Mouse (Mus musculus) liver, adult 2 months (tissue): ENCODE results near the gene Olfr70.

ENCODE experiments used
- CTCF ChIP-seq: fragments of 200-500 bp; IDR thresholded peaks from 2 replicates; pipeline ENCODE4 v1.5.1; 2011; ENCODE audit warnings: low read depth, low read length, control low read depth
- POLR2A ChIP-seq: fragments of 200-500 bp; IDR thresholded peaks from 2 replicates; pipeline ENCODE4 v1.6.1; 2011; ENCODE audit warnings: low read length, control low read depth; ENCODE audit not compliant: insufficient read depth; ENCODE audit errors: extremely low read depth

DNA sequence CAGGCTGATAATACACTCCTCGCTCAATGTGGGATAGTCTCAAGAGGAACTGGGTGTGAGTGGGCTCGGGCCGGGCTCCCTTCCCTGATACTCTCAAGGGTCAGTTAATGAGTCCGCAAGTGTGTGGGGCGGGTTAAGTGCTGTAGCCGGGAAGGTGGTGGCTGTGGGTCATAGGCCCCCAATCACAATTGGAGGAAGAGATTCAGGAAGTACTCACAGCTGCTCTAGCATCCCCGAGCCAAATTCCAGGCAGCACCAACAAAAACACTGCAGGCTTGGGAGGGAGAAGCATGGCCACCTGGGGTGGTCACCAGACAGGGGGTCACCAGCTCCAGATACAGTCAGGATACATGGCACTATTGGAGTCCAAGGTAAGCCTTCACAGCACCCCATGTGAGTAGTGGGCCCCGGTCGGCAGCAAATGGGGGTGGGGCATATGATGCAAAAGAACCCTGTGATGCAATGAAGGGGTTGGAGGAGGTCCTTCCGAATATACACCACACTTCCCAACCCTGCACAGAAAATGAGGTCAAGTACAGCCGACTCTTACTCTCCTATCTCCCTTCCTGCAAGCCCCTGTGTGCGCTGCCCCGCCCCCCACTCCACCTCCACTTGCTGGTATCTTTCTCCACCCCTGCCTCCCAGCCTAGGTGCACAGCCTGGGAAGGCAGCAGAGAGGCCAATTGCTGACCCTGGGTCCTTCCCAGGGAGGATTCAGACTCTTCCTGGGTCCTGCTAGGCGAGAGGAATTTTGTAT, 29.4 kb upstream of the Olfr70 start, which contains the start of gene Spaar:
- TF ChIP-seq CTCF, result no peak
- no peak for TF ChIP-seq POLR2A
